Mouse (Mus musculus) liver (tissue): ENCODE measurements around the gene Sergef.

Experiments used
- DNase-seq: peaks from one replicate; pipeline ENCODE4 v3.0.0-alpha.2; 2020; ENCODE audit warnings: mixed read lengths

Gene Sergef

DNA sequence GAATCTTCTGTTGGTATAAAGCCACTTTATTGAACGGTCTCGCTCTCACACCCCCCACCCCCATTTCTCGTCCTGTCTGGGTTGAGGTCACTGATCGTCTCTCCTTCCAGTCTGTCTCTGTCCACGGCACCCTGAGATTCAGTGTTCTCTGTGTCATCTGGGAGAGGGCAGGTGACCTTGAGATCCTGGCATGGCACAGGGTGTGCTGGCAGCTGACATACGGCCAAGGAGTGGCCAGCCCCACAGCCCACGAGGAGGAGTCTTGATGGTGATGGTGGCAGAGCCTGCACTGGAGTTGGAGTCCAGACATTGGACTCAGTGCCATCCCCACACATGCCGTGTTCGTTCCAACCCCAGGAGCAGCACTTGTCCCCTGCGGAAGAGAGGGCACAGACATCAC, 196.4 kb downstream of the Sergef start:
- DNase-seq, result no peak

DNA sequence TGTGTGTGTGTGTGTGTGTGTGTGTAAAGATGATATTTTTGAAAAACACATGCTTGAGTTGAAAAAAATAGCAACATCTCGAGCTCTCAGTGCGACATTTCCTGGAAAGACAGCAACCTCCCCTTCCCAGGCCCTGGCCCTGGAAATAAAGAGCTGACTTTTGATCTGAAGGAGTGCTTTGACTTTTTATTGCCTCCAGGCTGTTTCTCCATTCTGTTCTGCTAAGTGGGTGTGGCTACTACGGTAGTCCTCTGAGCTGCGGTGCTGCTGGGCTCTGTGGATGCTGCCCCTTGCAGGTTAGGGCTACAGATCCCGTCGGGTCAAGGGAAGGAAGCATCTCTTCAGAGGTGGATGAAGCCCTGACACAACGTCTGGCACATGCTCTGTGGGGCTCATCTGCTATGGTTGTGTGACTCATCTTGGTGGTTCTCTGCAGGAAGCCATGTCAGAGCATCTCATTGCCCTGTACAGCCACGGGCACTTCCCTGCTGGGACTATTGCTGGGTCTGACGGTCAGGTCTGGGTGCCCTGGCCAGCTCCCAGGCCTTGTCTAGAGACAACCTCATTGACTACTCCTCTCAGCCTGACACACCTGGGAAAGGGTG, 201.0 kb downstream of the Sergef start:
- no peak for DNase-seq

DNA sequence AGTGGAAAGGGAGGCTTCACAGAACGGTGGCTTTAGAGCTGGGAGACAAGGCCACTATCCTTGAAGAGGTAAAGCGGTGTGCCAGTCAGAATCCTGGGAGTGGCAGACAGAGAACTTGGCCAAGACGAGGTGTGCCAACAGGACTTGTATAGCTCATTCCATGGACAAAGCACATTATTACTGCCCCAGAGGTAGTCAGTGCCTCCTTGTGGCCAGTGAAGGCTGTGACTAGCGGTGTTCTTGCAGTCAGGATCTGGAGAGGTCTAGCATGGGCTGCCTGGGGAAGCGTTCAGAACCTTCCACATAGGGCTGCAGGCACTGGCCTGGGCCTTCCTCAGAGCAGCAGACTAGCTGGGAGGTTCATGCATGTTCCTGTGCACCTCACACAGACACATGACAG, 203.8 kb downstream of the Sergef start:
- no peak for DNase-seq

DNA sequence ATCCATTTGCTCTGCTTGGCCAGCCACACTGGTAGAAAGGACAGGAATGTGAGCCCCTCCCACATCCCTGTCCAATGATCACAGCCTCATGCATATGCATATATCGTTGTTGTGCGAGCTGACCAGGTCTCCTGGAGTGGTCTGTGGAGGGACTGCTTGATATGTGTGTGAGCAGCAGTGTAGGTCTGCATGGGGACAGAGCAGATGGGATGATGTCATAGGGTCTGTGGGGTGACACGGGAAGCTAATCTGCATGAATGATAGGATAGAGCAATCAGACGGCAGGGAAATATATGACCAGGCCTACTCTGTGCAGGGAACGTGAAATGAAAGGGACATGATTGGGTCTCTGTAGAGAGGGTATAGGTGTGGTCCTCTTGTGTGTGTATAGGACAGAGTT, 205.7 kb downstream of the Sergef start:
- no peak for DNase-seq

DNA sequence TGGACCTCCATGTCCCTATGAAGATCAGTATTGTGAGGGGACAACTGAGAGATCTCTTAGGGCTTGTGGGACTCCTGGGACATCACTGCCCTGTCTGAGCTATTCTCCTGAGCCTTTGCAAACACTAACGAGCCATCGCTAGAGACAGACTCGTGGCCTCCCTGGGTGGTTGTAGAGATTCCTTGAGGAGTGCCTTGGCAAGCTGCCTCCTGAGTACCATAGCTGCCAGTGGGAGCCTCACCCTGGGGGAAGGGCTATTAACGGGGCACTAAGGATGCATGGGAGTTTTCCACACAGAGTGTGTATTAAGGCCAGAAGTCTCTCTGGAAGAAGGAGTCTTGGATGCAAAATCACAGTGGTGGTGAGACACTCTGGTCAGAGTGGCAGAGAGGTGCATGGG, 214.6 kb downstream of the Sergef start:
- no peak for DNase-seq

DNA sequence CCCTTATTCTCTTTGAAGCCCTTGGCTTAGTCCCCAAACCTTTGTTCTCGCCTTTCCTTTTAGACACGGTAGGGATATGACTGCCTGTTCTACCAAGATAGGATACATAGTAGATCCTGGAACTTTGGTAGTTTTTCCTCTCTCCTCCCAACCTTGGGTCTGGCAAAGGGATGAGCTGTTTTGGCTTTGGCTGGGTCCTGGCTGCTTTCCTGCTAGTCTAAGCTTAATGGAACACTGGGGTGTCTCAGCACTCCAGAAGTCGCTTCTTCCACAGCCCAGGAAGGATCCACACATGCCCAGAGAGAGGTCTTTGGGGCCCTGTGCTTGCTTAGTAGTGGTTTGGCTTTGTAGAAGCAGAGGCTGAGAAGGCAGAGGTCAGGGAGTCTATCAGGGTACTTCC, 215.7 kb downstream of the Sergef start:
- no peak for DNase-seq

DNA sequence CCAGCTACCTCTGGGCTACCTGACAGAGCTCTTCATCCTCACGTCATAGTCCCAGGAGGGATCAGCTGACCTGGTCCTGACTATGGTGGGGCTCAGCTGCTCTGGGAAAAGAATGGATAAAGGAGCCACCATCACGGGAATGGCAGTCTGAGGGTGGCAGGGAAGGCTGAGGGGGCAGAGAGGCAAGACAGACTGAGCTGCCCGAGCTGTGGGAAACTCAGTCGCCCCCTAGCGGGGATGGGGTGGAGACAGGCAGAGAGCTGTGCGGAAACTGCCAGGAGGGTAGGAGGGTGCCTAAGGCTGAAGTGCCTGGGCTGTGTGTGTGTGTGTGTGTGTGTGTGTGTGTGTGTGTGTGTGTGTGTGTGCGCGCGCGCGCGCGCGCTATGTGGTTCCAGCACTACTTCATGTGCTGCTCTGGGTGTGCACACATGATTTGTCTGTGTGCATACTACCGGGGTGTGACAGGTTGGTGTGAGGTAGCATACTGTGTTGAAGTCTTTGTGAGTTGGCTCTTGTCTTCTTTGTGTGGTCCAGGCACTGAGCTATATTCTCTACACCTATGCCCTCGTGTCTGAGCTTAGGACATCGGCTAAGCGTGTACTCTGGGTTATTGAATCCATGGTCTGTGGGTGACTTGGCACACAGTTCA, 216.7 kb downstream of the Sergef start:
- DNase-seq, result peak; percentile 55

DNA sequence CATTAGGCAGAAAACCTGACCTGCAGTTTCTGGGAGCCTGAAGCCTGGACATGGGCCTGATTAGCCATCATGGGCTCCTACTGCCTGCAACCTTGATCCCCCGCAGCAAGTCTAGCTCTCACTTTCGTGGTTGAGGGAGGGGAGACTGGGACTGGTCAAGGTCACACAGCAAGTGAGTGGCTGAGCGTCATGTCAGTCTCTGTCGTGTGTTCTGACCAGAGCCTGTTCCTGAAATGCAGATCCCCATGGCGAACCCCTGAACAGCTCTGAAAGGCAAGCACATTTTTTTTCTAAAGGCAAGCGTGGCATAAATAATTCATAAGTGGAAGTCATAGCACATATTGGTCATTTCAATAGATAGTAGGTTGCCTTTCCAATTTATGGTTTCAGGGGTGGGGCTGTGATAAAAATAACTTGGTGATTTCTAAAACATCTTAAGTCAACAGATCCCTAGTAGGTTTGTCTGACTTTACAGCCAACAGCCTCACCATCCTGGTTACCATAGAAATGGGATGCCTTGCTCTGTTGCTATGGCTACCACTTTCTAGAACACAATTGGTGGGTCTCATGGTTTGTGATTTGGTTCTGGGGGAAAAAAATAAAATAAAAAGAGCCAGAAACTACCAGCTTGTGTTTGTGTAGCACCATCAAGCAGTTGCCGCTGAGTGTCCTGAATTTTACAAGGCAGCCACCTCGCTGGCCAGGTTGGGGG, 217.4 kb downstream of the Sergef start:
- no peak for DNase-seq

DNA sequence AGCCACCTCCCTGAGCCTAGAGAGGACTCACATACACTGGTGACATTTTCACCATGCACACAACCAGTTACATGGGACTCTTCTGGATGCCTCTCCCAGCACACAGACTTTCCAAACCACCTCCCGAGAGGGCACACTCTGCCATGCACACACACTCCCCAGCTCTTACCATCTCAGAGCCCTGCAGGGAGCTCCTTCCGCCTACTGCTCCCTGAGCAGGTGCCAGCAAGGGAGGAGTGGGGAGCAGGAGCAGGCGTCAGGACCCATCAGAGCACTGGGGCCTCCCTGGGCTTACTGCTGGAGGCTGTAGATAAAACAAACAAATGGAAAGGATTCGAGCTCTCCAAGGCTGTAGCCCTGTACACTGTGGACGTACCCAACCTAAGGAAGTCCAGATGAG, 218.1 kb downstream of the Sergef start:
- DNase-seq, result no peak

DNA sequence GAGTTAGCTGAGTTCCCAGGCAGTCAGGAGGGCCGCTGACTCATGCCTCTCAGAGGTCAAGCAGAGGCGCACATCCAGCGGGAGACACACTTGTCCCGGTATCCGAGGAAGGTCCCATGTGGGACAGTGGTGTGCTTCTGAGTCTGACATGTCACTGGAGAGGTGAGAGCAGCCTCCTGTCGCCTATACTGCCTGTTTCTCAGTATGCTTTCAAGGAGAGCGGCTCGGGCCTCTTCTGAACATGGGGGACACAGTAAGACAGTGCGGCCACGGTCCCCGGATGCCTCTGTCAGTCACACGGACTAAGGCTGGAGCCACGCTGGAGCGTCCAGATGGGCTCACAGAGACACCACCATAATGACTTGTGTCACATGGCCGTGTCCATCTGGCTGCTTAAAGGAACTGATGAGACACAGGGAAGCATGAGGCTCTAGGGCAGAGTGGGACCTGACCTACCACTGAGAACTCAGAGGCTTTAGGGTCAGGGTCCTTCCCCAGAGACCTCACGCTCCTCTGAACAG, 221.4 kb downstream of the Sergef start:
- DNase-seq, result no peak

DNA sequence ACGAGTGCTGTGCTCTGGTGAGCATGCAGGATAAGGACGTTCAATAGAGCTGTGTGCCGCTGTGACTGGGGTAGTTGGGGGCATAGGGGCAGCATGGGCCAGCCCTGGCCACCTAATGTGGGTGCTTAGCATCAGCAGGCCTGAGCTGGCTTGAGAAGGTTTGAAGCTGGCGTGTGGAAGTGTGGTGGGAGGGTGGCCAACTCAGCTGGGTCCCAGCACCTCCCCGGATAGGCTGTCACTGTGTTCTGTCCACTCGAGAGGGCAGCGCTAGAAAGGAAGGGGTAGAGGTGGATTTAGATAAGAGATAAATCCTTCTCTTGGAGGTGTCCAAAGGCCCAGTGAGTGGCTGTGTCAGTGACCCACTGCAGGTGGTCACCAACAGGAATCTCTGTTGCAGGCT, 222.1 kb downstream of the Sergef start:
- DNase-seq, result no peak

DNA sequence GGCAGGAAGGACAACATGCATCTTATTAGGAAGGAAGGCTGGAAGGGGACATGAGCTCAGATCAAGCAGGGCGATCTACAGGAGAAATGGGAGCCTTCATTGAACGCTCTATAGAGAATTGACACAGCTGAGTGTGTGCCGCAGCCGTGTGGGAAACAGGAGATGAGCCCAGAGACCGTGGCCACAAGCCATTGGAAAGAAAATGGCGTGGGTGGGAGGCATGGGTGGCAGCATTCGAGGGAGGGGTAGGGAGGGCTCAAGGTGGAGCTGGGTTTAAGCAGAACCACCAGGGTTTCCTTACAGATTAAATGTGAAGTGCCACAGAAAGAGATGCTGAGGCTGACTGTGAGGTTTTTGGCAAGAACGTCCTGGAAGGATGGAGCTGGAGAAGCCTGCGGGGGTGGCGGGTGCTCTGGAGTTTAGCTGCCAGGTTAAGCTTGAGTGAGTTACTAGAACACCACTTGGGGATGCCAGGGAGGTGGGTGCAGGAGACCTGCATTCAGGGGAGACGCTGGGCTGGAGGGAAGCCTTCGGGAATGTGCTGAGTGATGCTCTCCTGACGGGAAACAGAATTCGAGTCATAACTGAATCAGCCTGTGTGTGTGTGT, 223.7 kb downstream of the Sergef start:
- no peak for DNase-seq

DNA sequence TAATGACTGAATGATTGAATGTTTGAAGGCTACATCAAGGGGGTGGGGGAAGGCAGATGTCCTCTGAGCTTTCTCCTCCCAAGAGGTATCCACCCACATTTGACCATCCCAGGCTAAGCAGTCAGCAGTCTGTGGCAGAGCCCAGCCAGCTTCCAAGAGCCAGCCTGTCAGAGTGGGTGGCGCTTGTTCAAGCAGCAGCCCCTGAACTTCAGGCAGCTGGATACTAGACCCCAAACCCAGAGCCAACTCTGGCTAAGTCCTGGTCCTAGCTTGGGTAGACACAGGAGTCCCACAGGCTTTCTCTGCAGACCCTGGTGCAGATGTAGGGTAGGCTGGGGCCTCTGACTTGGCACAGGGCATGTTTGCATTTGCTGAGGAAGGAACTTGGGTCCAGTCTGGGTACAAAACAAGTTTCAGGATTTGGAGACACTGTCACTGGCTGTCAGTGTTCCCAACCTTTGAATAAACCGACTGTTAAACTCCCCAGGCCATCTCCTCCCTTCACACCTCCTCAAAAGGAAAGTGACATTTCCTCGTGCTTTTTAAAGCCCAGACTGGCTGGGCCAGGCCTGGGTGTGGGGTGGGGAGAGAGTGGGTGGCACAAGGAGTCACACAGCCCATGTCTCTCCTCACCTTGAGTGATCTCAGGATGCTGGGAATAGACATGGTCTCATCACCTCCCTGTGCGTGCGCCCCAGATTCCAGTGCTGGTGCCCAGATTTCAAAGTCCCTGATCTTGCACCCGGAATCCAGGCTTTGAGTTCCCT, 225.5 kb downstream of the Sergef start:
- DNase-seq, result no peak

DNA sequence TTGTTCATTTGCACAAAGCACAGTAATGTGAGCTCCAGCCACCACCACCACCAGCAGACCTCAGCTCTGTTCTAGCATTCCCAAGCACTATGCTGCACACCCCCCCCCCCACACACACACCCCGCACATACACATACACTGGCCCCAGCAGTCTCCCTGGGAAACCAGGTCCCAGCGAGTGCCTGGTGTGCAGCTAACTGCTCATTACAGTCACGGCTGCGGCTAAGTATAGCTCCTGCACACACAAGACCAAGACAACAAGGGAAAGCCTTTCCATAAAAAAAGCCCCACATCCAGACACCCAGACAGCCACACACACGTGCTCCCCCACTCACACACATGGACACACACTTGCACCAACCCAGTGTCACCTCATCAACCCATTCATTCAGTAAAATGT, 226.8 kb downstream of the Sergef start:
- no peak for DNase-seq

DNA sequence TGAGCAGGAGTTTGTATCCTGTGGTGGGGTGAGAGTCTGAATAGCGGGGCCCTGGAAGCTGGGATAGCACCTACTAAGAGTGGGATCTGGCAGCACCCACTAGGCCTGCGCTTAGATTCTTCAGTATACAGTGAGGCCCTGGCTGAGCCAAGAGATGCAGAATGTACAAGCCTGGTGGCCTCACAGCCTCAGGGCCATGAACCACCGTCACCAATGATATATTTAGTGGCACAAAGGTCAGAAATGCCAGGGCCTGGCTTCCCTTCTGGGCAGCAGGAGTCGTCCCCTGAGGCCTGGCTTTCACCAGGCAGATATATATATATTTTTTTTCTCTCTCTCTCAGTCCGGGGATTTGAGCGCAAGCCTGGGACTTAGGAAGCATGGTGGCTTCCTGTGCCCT, 228.9 kb downstream of the Sergef start:
- no peak for DNase-seq

DNA sequence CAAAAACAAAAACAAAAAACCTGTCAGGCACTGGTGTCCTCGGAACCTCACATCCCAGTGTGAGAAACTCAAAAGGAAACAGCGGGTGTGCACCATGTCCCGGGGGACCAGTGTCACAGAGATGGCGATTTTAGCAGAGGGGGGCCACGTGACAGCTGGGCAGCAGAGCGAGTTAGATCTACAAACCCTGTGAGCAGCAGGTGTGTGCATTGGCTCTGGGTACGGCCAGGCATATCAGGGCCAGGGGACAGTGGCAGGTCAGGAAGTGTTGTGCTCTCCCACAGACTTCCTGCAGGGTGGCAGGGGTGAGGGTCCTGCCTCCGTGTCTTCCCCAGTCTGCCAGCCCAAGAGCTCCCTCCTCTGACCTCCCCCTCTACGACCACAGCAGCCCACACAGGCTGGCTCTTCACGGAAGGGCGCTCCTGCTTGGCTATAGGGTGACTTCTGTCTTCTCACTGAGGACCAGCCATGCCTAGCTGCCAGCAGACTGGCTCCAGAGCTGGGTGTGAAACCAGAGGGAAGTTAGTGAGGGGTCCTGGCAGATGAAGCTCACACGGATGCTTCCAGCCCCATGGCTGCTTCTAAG, 230.3 kb downstream of the Sergef start:
- no peak for DNase-seq

DNA sequence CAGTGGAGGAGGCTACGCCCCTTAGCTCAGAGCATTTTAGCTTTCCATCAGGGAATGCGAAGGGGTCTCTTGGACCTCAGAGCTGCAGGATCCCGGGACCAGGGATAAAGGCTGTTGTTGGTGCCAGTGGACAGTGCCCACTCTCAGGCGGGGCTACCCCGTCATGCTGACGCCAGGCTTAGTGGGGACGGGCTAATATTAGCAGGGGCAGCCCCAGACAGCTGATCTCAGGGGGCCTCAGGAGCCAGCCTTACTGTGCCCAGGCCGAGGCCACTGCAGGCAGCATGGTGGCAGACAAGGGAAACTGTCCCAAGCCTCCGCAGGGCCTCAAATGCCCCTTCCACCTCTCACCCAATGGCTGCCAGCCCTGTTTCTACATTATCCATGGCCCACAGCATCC, 231.0 kb downstream of the Sergef start:
- DNase-seq, result no peak

DNA sequence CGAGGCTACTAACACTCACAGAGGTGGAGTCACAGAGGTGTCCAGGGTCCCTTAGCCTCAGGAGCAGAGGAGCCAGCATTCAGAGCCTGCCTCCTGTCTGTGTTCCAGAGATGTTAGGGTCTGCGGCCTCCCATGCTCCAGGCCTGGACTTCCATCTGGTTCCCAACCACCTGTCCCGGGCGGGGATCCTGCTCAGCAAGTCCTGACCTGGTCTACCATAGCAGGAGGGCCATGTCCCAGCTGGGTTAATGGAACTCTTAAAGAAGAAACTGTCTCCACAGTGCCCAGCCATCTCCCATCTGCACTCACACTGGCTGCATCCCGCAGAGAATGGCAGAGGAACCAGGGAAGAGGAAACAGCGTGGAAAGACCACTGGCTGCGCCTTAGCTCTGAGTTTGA, 234.9 kb downstream of the Sergef start:
- no peak for DNase-seq

DNA sequence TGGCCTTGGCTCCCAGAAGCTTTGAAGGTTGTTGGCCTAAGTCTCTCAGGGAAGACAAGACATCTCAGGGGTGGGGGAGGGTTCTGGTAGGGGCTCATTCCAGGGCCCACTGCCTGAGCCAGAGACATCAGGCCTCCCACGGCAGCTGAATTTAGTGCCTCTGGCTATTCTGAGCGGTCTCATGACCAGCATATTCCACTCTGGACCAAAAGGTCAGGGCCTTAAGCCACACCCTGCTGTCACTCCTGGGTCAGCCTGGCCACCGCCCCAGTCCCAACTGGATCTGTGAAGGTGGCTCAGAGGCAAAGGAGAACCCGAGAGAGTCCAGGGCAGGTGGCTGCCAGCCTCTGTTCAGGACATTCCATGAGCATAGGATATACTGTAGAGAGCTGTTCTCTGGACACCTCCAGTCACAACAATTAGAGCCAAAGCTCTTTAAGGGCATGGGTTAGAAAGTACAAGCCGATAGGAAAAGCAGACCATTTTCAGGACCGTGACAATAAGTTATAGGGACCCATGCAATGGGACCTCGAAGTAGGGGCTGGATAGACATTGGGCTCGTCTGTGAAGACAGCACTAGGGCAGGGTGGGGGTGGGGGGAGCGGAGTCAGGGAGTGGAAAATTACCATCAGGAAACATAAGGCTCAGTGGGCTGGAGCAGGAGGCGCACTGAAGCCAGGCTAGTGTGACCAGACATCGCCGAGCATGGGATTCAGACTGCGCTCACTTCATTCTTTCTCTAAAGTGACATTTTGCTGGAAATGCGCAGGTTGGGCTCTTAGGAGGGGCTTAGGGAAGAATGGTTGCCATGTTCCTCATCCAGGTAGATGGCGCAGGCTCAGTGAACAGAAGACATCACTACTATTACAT, 235.8 kb downstream of the Sergef start:
- no peak for DNase-seq

DNA sequence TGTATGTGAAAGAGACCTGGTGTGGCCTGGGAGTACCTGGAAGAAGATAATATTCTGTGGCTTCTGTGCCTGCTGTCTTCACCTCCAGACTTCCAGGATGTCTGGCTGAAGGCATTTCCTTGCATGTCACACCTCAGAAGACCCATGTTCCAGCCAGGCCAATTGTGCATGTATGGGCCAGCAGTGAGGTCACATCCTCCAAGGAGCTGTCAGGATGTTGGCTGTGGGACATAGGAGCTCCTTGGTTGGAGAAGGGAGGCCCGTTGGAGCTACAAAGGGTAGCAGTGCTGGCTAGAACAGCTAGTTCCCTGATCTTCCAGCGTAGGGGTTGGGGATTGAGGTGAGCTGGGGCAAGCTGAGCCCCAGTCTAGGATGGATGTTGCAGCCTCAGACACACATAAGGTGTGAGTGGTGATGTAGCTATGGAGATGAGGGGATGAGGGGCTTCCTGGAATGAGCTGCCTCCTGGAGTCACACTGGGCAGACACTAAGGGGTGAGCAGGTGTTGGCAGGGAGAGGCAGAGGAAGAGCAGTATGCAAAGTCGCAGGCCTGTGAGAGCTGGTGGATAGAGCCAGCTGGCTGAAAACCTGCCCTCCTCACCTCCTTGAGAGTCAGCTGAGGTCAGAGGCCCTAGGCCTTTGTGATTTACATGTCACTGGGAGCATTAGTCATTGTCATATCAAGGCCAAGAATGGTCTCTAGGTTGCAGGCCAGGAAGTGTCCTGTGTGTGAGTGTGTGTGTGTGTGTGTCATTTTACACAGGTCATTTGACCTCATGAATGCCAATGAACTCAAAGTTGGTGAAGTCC, 238.0 kb downstream of the Sergef start:
- no peak for DNase-seq

DNA sequence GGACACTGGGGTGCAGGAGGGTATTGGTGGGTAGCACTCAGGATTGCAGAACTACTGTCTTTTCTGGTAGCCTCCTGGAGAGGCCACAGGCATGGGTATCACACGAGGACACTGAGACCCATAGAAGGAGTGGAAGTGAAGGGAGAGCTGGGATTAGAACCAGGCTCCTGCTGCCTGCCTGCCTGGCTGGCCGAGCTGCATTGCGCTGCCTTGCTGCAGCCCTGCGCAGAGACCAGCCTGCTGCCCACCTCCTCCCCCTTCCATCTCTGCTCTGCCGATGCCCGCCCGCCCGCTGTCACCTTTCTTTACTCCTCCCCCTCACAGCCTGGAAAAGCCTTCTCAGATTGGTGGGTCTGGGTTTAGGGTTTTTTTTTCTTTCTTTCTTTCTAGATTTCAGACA, 239.3 kb downstream of the Sergef start:
- no peak for DNase-seq
